Mouse (Mus musculus): ENCODE results near the gene Tfip11.
A peak's percentile ranks its signal among the peaks of the same experiment; 100 is the strongest.

Tfip11 gene

DNA sequence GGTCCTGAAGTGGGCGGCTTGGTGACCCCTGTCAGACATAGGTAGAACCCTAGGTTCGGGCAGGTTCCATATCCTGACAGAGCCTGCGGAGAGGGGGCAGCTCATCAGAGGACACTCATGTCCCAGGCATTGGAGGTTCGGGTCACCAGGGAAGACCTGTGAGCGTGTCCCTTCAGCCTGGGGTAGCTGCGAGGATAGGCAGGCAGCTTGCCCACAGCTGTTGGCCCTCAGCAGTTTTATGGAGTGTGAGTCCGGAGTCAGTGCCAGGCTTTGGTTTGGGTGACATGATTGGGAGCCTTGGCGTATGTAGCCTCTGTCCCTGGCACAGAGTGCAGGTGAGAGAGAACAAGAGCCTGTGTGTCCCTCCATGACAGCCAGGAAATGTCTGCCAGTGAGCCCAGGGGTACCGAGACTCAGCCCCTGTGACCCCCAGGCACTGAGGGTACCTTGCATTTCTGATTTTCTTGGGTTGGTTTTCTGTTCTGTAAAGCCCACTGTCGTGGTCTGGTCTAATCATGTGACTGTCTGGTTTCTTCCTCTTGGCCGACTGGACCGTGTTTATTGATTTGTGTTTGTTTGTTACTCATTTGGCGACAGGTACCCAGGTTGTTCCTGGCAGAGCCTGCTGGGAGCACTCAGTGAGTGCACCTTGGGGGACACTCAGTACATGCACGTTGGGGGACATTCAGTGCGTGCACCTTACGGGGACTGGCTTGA, 36.2 kb upstream of the Tfip11 start:
- no peak for DNase-seq (ENCODE audit: extremely low read depth, low read depth)

DNA sequence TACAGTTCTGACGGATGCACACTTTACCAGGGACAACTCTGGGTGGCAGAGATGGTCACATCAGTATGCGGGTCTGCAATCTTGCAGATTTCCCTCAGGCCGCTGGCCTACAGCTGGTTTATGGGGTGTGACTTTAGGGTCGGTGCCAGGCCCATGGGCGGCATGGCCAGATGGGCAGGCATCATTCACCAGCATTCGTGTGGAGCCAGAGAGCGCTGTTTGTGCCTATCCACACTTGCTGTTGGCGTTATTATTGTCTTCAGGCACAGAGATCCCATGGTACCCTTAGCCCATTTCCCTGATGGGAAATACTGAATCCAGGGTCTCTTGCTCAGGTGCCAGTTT, 35.6 kb upstream of the Tfip11 start:
- DNase-seq (ENCODE audit: extremely low read depth, low read depth): no peak

DNA sequence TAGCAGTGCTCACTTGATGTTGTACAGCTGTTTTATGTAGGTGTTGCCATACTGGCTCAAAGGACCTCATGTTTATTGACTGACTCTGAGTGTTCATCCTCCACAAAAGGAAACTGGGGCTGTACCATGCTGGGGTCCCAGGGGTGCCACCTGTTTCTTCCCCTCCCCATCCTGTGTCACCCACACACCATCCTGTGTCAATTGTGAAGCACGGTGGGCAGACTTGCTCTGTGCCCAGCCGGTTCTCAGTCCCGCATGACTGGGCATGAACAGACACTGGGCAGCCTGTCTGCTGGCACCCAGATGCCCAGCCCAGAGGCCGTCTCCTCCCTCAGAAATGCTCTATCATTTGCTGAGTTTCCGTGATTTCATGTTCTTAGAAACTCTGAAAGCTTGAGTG, 34.3 kb upstream of the Tfip11 start:
- DNase-seq (ENCODE audit: extremely low read depth, low read depth): no peak

GRCm38 (mm10) chr5:112292343-112292980, 33.7 kb upstream of the Tfip11 start:
- no peak for DNase-seq (ENCODE audit: extremely low read depth, low read depth)

GRCm38 (mm10) chr5:112293800-112294199, 32.4 kb upstream of the Tfip11 start:
- no peak for DNase-seq (ENCODE audit: extremely low read depth, low read depth)

GRCm38 (mm10) chr5:112294696-112295095, 31.5 kb upstream of the Tfip11 start:
- no peak for DNase-seq (ENCODE audit: extremely low read depth, low read depth)

GRCm38 (mm10) chr5:112295162-112295561, 31.0 kb upstream of the Tfip11 start:
- DNase-seq (ENCODE audit: extremely low read depth, low read depth): no peak

DNA sequence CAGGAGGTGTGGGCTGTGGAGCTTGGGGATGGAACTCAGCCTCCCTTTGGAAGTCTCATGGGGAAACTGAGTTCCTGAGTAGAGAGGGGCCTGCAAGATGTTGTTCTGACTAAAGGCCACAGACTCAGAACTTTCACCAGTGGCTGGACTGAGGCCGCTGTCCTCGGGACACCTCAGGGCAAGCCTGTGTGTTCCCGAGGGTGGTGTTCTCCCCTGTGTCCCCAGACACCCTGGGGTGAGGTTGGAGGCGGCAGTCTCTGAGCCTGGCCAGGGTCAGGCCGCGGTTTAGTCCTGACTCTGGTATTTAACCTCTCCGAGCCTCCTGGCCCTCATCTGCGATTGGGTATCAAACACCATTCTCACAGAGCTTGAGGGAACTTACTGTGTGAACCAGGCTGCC, 30.6 kb upstream of the Tfip11 start:
- no peak for DNase-seq (ENCODE audit: extremely low read depth, low read depth)

DNA sequence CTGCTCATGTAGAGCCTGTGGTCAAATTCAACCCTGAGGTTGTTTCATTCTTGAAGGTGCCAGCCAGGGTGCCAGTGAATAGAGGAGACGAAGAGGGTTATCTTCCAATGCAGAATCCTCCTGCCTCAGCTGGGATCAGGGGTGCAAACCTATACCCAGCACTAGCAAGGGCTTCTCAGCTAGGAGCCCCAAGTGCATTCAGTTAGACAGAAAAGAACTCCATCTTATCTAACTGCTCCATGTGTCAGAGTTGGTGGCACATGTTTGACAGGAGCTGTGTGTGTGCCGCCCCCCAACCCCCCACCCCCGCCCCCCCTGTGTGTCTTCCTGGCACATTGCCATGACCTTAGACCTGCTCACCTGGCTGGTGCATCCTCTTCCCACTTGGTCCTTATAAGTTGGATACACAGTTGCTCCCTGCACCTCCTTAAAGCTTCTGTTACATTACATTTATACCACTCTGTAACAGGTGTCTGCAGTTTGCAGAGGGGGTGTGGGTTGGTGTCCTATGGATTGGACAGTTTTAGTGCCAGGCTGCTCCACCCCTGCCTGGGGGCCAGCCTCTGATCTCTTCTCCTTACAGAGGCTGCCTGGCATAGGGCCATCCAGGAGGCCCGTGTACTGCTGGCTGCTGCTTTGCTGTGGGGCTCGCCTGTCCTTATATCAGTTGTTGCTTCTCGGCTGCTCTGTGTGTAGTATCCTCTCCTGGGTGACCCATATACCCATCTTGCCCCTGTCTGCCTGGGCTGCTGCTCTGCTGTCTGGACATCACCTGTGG, 29.6 kb upstream of the Tfip11 start:
- peak; percentile 29 for DNase-seq (ENCODE audit: extremely low read depth, low read depth)

DNA sequence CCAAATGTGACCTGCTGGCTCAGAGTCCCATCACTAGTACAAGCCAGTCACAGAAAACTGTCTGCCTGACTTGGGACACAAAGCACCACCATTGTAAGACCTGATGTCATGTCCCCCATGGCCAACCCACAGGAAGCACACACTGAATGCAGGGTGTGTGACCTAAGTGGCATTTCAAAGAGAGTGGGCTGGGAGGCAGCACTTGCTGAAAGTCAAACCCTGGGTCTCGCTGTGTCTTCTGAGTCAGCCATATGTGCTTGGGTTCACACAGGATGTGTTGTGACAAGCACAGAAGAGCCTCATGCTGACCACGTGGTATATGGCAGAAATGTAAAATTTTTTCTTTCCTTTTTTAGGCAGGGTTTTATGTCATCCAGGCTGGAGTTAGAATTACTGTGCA, 28.9 kb upstream of the Tfip11 start:
- no peak for DNase-seq (ENCODE audit: extremely low read depth, low read depth)

- DNase-seq (ENCODE audit: extremely low read depth, low read depth): no peak
These were observed 27.8 kb upstream of the Tfip11 start for GRCm38 (mm10) chr5:112298226-112298988.

DNA sequence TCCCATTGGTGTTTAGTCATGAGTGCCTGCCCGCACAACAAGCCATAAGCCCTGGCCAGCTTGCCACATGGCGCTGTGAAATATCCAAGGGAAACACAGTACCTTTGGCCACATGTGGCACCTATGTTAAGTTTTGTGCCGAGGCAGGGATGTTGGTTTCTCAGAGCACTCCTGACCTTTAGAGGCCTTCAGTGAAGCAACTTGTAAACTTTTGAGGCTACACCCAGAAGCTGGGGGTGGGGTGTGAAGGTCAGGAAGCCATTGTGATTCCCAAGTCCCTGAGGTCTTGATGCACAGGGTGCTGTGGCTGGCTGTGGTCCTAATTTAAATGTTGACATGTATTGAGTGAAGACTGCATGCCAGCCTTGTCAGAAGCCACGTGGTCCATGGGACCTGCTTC, 26.8 kb upstream of the Tfip11 start:
- no peak for DNase-seq (ENCODE audit: extremely low read depth, low read depth)

DNA sequence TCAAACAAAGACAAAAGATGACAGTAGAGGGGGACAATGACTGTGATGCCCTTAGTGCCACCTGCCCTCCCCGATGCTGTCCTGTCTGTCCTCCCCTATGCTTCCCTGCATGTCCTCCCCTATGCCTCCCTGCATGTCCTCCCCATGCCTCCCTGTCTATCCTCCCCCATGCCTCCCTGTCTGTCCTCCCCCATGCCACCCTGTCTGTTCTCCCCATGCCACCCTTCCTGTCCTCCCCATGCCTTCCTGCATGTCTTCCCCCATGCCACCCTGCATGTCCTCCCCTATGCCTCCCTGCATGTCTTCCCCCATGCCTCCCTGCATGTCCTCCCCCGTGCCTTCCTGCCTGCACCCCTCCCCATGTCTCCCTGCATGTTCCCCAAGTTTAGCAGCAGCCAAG, 26.0 kb upstream of the Tfip11 start:
- no peak for DNase-seq (ENCODE audit: extremely low read depth, low read depth)

DNA sequence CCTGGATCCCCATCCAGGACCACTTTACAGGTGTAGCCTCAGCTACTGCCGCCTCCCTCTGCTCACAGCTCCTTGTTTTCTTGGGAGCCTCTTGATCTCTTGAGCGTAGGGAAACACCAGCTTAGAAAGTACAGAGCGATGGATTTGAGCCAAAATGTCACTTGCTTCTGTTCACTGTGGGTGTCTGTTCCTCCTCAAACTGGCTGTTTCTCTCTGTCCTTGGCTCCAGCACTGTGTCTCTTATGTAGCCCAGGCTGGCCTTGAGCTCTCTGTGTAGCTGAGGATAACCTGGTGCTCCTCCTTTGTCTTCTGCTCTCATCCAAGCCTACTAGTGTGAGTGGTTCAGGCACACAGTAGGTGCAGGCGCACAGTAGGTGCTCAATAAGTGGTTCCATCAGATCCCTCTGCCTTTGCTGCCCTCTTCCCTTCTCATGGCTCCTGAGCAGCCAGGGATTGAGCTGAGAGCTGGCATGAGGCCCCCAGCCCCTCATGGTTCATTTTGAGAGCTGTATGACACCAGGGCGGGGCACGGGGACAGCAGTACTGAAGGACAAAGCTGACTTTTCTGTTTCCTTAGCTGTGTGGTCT, 25.3 kb upstream of the Tfip11 start:
- DNase-seq (ENCODE audit: extremely low read depth, low read depth): no peak

GRCm38 (mm10) chr5:112301694-112302093, 24.5 kb upstream of the Tfip11 start:
- no peak for DNase-seq (ENCODE audit: extremely low read depth, low read depth)

DNA sequence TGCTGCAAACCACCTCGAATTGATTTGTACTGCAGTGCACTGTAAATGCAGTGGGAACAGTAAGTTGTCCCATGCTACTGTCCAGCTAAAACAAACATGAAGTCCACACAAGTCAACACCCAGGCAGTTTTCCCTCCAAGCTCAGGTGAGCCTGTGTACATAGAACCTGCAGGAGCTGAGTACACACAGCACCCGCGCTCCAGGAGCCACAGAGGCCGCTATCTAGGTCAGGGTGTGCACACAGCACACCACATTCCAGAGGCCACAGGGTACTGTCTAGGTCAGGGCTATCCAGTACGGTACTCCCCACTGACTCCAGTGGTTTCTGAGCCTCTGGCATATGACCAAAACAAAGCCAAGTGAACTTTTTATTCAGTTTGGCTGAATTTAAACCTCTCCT, 23.8 kb upstream of the Tfip11 start:
- DNase-seq (ENCODE audit: extremely low read depth, low read depth): no peak

GRCm38 (mm10) chr5:112305842-112306241, 20.3 kb upstream of the Tfip11 start:
- no peak for DNase-seq (ENCODE audit: extremely low read depth, low read depth)

GRCm38 (mm10) chr5:112313222-112313885, 12.8 kb upstream of the Tfip11 start:
- no peak for DNase-seq (ENCODE audit: extremely low read depth, low read depth)

DNA sequence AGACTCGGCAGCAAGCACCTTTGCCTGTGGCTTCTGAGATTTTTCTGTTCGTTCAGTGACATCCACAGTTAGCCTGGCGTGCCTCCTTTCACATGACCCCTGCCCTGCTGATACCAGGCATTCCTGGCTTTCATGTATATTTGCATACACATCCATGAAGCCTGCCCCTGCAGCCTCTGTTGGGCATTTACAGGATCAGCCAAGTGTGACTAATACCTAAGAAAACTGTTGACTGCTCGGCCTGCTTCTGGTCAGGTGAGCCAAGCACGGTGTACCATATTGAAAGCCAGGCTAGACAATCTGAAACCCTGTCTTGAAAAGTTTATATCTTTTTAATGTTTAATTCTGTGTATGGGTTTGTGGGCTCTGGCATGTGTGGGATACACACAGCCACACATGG, 9.7 kb upstream of the Tfip11 start:
- DNase-seq (ENCODE audit: extremely low read depth, low read depth): no peak

DNA sequence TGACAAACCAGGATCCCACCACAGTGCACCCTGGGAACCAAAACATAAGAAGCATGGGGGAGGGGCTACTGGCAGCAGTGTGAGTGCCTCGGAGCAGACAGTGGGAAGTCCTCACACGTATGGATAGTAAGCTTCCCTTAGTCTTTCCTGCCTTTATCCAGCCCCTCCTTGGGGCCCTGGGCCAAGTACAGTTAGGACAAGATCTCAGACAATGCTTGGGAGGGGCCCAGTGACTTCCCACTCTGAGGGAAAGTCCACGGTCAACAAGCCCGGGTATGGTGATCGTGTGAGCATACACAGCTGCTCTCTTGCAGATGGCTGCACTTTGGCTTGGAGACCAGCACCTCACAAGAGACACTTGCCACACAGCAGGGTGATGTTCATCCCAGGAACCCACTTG, 8.8 kb upstream of the Tfip11 start:
- no peak for DNase-seq (ENCODE audit: extremely low read depth, low read depth)

DNA sequence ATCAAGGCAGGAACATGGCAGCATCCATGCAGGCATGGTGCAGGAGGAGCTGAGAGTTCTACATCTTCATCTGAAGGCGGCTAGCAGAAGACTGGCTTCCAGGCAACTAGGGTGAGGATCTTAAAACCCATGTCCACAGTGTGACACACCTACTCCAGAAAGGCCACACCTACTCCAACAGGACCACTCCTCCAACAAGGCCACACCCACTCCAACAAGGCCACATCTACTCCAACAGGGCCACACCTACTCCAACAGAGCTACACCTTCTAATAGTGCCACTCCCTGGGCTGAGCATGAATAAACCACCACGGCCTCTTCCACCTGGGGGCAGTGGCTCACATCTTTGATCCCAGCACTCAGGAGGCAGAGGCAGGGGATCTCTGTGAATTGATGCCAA, 6.8 kb upstream of the Tfip11 start:
- peak; percentile 44 for DNase-seq (ENCODE audit: extremely low read depth, low read depth)

All from MEL-GATA-1-ER (cell line).